Mouse (Mus musculus) intestine, embryonic 15.5 days (tissue): ENCODE measurements at regions not wholly inside any gene's neighbourhood (a gene's known extent, or its start where the extent isn't known, plus 50 kb on each side); places are given as distances from the start of the nearest gene placed in this dataset.

Experiments used
- ATAC-seq: fragments of 200-750 bp; cut with Nextera tagmentation; 2 replicates; pipeline ENCODE4 v1.8.0; 2017; ENCODE audit warnings: moderate TSS enrichment, moderate library complexity
- H3K27ac ChIP-seq: fragments of 300-500 bp; sonication (generic); 2 replicates; pipeline ENCODE4 v1.5.1; 2015; ENCODE audit warnings: mild to moderate bottlenecking, inconsistent platforms
- H3K27me3 ChIP-seq: fragments of 300-500 bp; sonication (generic); replicated peaks from 2 replicates; pipeline ENCODE4 v1.6.1; 2015; ENCODE audit warnings: inconsistent platforms
- H3K36me3 ChIP-seq: fragments of 300-500 bp; sonication (generic); 2 replicates; pipeline ENCODE4 v1.6.1; 2015; ENCODE audit warnings: inconsistent platforms
- H3K4me1 ChIP-seq: fragments of 300-500 bp; sonication (generic); replicated peaks from 2 replicates; pipeline ENCODE4 v1.6.1; 2015; ENCODE audit warnings: inconsistent platforms
- H3K4me2 ChIP-seq: fragments of 300-500 bp; sonication (generic); replicated peaks from 2 replicates; pipeline ENCODE4 v1.6.1; 2015; ENCODE audit warnings: mild to moderate bottlenecking, inconsistent platforms
- H3K4me3 ChIP-seq: fragments of 300-500 bp; sonication (generic); replicated peaks from 2 replicates; pipeline ENCODE4 v1.5.1; 2015; ENCODE audit warnings: inconsistent platforms
- H3K9ac ChIP-seq: fragments of 300-500 bp; sonication (generic); 2 replicates; pipeline ENCODE4 v1.6.1; 2015; ENCODE audit warnings: inconsistent platforms
- H3K9me3 ChIP-seq: fragments of 300-500 bp; sonication (generic); 2 replicates; pipeline ENCODE4 v1.6.1; 2016; ENCODE audit warnings: inconsistent platforms
- WGBS: fragments of 180-500 bp; shearing (Covaris S2); methylation state at CpG from one replicate; pipeline ENCODE4 v1.1.7; 2015; 5-methylcytosine and 5-hydroxymethylcytosine counted together

GRCm38 (mm10) chr1:92264941-92265340 lies 69.4 kb upstream of the Hdac4 start:
- Histone ChIP-seq H3K4me3 (no peak overlapping the region), H3K27ac (no peak overlapping the region), H3K9ac (no peak overlapping the region), H3K36me3 (no peaks in the 10 kb centered on the region), H3K4me2 (no peak overlapping the region), H3K4me1 (no peaks in the 10 kb centered on the region; the same call in 1 of the 2 replicates), H3K27me3 (0 out of 2 replicates have a peak, but pooled peaks cover 2% of the 10 kb centered on the region), H3K9me3 (no peaks in the 10 kb centered on the region)
- 69% methylated on average over 4 of the region's 4 CpGs for WGBS
- ATAC-seq, result no peak

GRCm38 (mm10) chr1:92259715-92260392 lies 64.4 kb upstream of the Hdac4 start:
- ATAC-seq, result no peak
- H3K9me3 ChIP-seq, result no peaks in the 10 kb centered on the region
- H3K4me1 ChIP-seq, result no peaks in the 10 kb centered on the region; the same call in 1 of the 2 replicates
- WGBS, result 40% methylated on average over 23 of the region's 23 CpGs
- H3K36me3 ChIP-seq, result no peaks in the 10 kb centered on the region
- H3K9ac ChIP-seq, result no peak overlapping the region
- no peak overlapping the region for H3K4me3 ChIP-seq
- no peak overlapping the region for H3K27ac ChIP-seq
- H3K4me2 ChIP-seq, result no peak overlapping the region
- no peaks in the 10 kb centered on the region for H3K27me3 ChIP-seq

GRCm38 (mm10) chr1:92258026-92258425 lies 62.5 kb upstream of the Hdac4 start:
- Histone ChIP-seq H3K4me3 (no peak overlapping the region), H3K9me3 (no peaks in the 10 kb centered on the region), H3K4me2 (no peak overlapping the region), H3K9ac (no peak overlapping the region), H3K36me3 (no peaks in the 10 kb centered on the region), H3K27ac (no peak overlapping the region), H3K4me1 (no peaks in the 10 kb centered on the region; the same call in 1 of the 2 replicates), H3K27me3 (no peaks in the 10 kb centered on the region)
- ATAC-seq, result no peak

GRCm38 (mm10) chr1:92253086-92253485 lies 57.6 kb upstream of the Hdac4 start:
- Histone ChIP-seq H3K36me3 (no peaks in the 10 kb centered on the region), H3K9me3 (no peaks in the 10 kb centered on the region), H3K4me2 (no peak overlapping the region), H3K27ac (no peak overlapping the region), H3K4me1 (no peaks in the 10 kb centered on the region), H3K27me3 (no peaks in the 10 kb centered on the region), H3K9ac (no peak overlapping the region), H3K4me3 (no peak overlapping the region)
- no peak for ATAC-seq
- 86% methylated on average over 8 of the region's 8 CpGs for WGBS

GRCm38 (mm10) chr1:92250594-92251463 lies 55.3 kb upstream of the Hdac4 start:
- H3K4me2 ChIP-seq, result no peak overlapping the region
- no peak for ATAC-seq
- H3K4me3 ChIP-seq, result no peak overlapping the region
- no peaks in the 10 kb centered on the region for H3K36me3 ChIP-seq
- no peaks in the 10 kb centered on the region for H3K4me1 ChIP-seq
- 73% methylated on average over 10 of the region's 10 CpGs for WGBS
- H3K27me3 ChIP-seq, result no peaks in the 10 kb centered on the region
- no peak overlapping the region for H3K9ac ChIP-seq
- no peaks in the 10 kb centered on the region for H3K9me3 ChIP-seq
- no peak overlapping the region for H3K27ac ChIP-seq
